Mouse (Mus musculus) G1E (cell line): ENCODE data around the gene Ankrd50. TPM values are rescaled to one million over a fixed set of nuclear protein-coding genes. Genes with fewer than 3 reads are reported as not detected.

Experiments
- ATAC-seq: 2 replicates; pipeline ENCODE4 v1.8.0; 2016; ENCODE audit warnings: mild to moderate bottlenecking; ENCODE audit not compliant: insufficient number of reproducible peaks, poor library complexity, low FRiP score, severe bottlenecking; ENCODE audit errors: extremely low read depth
- DNase-seq: peaks from one replicate; pipeline ENCODE4 v3.0.0; 2012; ENCODE audit warnings: low spot score
- H3K27me3 ChIP-seq: 2 replicates; pipeline ENCODE4 v1.6.1; 2012; ENCODE audit warnings: mild to moderate bottlenecking, low read length, inconsistent platforms; ENCODE audit not compliant: insufficient read depth
- H3K36me3 ChIP-seq: replicated peaks from 2 replicates; pipeline ENCODE3; 2012; ENCODE audit warnings: mild to moderate bottlenecking, inconsistent platforms
- H3K4me1 ChIP-seq: 2 replicates; pipeline ENCODE4 v1.6.1; 2012; ENCODE audit warnings: low read depth, low read length, inconsistent platforms, mixed read lengths; ENCODE audit not compliant: insufficient read depth
- H3K4me3 ChIP-seq: 2 replicates; pipeline ENCODE4 v1.5.1; 2012; ENCODE audit warnings: low read depth, mild to moderate bottlenecking, inconsistent platforms, low read length, moderate library complexity, mixed read lengths
- H3K9me3 ChIP-seq: replicated peaks from 2 replicates; pipeline ENCODE4 v1.6.1; 2012; ENCODE audit warnings: inconsistent platforms
- CTCF ChIP-seq: IDR thresholded peaks from 2 replicates; pipeline ENCODE4 v1.5.1; 2012; ENCODE audit warnings: low read depth, low read length, inconsistent platforms, mixed read lengths
- GATA1 ChIP-seq: IDR thresholded peaks from 2 replicates; pipeline ENCODE4 v1.6.1; 2012; ENCODE audit warnings: borderline replicate concordance, low read length, inconsistent platforms, mixed read lengths
- GATA2 ChIP-seq: IDR thresholded peaks from 2 replicates; pipeline ENCODE4 v1.6.1; 2012; ENCODE audit warnings: low read depth, low read length, inconsistent platforms, borderline replicate concordance
- POLR2AphosphoS5 ChIP-seq: IDR thresholded peaks from 2 replicates; pipeline ENCODE4 v1.6.1; 2012; ENCODE audit warnings: low read depth, low read length, inconsistent platforms; ENCODE audit not compliant: insufficient replicate concordance
- TAL1 ChIP-seq: conservative IDR thresholded peaks from 2 replicates; pipeline ENCODE4 v1.6.1; 2012; ENCODE audit warnings: low read depth, low read length, inconsistent platforms, mixed read lengths
- polyA plus RNA-seq: library from polyadenylated mRNA; stranded (reverse); fragments of >175 nt; gene quantifications from 2 replicates; pipeline ENCODE4 v1.2.3, GENCODE M21; 2012
- total RNA-seq, 2 experiments: library from RNA; stranded (forward) in 1 of 2; stranded (reverse) in 1 of 2; fragments of 200-1000 nt in 1 of 2; fragments of >200 nt in 1 of 2; fragmentation: Nextera tagmentation in 1 of 2; gene quantifications; 2 replicates each; pipeline ENCODE4 v1.2.3; 2014 to 2017

The Ankrd50 gene
- total and polyA plus RNA-seq, 3 experiments: 1.5 to 6.7 (median 2.8) TPM

DNA sequence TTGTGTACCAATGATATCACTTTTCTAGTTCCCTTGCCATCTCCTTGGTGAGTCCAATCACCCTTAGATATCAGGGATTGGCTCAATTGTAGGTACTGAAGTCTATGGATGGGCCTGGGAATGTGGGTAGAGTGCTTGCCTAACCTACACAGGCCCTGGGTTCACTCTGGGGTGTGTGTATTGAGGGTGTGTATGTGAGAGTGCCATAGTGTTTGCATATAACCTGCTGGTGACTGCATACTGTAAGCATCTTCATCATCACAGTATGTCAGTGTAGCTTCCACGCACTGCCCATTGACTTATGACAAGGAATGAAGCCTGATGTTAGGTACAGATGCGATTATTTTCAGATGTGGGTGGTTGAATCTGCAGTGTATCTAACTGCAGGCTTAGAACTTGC is 17.1 kb upstream of the Ankrd50 start:
- no peak overlapping the region for H3K4me3 ChIP-seq
- no peaks in the 10 kb centered on the region for H3K9me3 ChIP-seq
- H3K27me3 ChIP-seq: no peaks in the 10 kb centered on the region
- no peaks in the 10 kb centered on the region for H3K4me1 ChIP-seq
- ATAC-seq: no peak
- no peak for DNase-seq
- no peaks in the 10 kb centered on the region for H3K36me3 ChIP-seq
- TF ChIP-seq CTCF (no peak), GATA1 (no peak), TAL1 (no peak), POLR2AphosphoS5 (no peak), GATA2 (no peak)

DNA sequence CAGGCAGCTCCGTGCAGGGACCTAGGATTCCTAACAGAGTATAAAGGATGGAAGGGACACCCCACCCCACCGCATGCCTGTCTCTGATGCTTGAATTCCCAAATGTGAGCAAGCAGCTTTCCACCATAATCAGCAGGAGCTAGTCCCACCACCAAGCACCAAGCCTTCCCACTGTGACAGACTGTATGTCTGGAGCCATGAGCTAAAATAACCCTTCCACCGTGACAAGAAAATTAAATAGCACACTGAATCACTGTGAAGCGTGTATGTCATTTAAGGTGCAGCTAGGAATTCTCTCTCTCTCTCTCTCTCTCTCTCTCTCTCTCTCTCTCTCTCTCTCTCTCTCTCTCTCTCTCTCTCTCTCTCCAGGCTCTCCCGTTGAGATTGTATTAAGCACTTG is 16.7 kb upstream of the Ankrd50 start:
- Histone ChIP-seq H3K4me1 (no peaks in the 10 kb centered on the region), H3K36me3 (no peaks in the 10 kb centered on the region), H3K4me3 (no peak overlapping the region), H3K27me3 (no peaks in the 10 kb centered on the region), H3K9me3 (no peaks in the 10 kb centered on the region)
- ATAC-seq (no peak), DNase-seq (no peak)
- TF ChIP-seq POLR2AphosphoS5 (no peak), CTCF (no peak)

DNA sequence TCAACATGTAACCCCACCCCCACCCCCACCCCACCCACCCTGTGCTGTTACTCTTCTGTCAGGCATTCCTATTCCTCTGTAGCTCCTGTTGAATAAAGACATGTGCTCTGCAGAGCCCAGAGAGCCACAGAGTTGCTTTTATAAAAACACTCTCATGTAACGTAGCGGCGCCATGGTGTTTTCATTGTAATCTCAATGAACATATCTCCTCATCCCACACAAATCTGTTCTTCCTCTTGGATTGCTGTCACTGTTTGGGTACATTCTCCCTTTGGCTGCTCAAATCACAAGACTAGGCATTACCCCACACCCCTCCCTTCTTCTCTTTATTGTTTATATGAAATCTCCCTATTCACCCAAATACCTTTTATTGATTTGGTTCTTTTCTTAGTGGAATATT is 13.9 kb upstream of the Ankrd50 start:
- Histone ChIP-seq H3K36me3 (no peaks in the 10 kb centered on the region), H3K27me3 (no peaks in the 10 kb centered on the region), H3K4me3 (no peak overlapping the region), H3K4me1 (no peaks in the 10 kb centered on the region), H3K9me3 (no peaks in the 10 kb centered on the region)
- TF ChIP-seq GATA2: no peak
- no peak for TF ChIP-seq POLR2AphosphoS5
- TF ChIP-seq CTCF: no peak
- no peak for TF ChIP-seq GATA1
- no peak for TF ChIP-seq TAL1
- DNase-seq (no peak), ATAC-seq (no peak)

DNA sequence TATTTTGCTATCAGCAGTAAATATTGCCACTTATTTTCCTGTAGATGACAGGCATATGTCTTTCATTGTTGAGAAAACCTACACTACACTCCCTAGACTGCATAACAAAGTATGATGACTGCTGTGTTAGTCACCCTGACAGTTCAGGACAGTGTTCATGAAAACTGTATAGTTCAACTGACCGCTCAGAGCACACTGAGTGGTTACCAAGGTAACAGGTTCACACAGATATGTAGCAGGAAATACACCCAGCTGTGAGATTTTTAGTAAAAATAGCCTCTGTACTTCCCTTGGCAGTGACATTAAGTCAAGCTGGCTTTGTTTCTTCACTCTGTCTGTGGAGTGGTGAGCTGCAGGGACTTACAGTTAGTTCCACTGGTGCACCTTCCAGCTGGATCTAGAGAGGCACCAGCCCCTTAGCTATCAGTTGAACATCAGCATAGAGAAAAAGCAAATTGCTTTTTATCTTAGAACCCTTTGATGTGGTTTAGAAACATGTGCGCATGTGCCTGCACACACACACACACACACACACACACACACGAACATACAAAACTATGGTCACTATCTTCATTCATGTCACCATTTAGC is 12.2 kb upstream of the Ankrd50 start:
- TF ChIP-seq CTCF (no peak), TAL1 (no peak), POLR2AphosphoS5 (no peak), GATA2 (no peak), GATA1 (no peak)
- no peak overlapping the region for H3K4me3 ChIP-seq
- DNase-seq (no peak), ATAC-seq (no peak)
- H3K27me3 ChIP-seq: no peaks in the 10 kb centered on the region
- no peaks in the 10 kb centered on the region for H3K4me1 ChIP-seq
- no peaks in the 10 kb centered on the region for H3K9me3 ChIP-seq
- H3K36me3 ChIP-seq: no peaks in the 10 kb centered on the region

DNA sequence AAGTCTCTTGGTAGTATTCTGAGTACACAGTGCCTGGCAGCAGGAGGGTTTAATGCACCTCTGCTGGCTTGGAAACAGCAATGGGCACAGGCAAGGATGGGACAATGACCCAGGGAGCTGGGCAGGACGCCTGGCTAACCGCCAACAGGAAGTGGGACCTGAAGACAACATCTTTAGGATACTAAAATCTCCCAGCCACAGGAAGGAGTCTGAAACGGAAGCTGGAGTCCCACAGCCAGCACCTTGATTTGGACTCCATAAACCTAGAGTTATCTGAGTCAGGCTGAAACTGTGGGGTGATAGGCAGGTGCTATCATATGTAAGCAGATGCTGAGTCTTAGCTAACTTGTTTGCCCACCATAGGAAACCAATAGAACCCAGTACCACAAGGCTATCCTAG is 7.1 kb upstream of the Ankrd50 start:
- Histone ChIP-seq H3K4me1 (no peaks in the 10 kb centered on the region), H3K27me3 (no peaks in the 10 kb centered on the region), H3K36me3 (no peaks in the 10 kb centered on the region), H3K9me3 (no peaks in the 10 kb centered on the region), H3K4me3 (no peak overlapping the region)
- ATAC-seq (no peak), DNase-seq (no peak)
- no peak for TF ChIP-seq CTCF
- no peak for TF ChIP-seq TAL1
- TF ChIP-seq POLR2AphosphoS5: no peak
- TF ChIP-seq GATA1: no peak
- TF ChIP-seq GATA2: no peak

DNA sequence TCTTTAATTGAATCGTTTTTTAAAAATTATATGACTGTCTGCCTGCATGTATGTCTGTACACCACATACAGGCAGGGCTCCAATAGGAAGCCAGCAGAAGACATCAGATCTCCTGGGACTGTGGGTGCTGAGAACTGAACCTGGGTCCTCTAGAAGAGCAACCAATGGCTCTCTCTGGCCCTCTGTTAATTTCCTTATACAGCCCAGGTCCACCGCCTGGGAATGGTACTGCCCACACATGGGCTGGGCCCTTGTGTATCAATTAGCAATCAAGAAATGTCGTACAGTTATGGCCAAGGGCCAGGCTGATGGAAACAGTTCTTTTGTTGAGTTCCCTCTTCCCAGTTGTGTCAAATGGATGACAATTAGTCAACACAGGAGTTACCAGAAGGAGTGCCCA is 6.6 kb upstream of the Ankrd50 start:
- ATAC-seq: no peak
- Histone ChIP-seq H3K4me3 (no peak overlapping the region), H3K9me3 (no peaks in the 10 kb centered on the region), H3K4me1 (no peaks in the 10 kb centered on the region), H3K36me3 (no peaks in the 10 kb centered on the region), H3K27me3 (no peaks in the 10 kb centered on the region)
- no peak for DNase-seq
- no peak for TF ChIP-seq GATA1
- TF ChIP-seq CTCF: no peak
- TF ChIP-seq GATA2: no peak
- TF ChIP-seq POLR2AphosphoS5: no peak
- no peak for TF ChIP-seq TAL1

DNA sequence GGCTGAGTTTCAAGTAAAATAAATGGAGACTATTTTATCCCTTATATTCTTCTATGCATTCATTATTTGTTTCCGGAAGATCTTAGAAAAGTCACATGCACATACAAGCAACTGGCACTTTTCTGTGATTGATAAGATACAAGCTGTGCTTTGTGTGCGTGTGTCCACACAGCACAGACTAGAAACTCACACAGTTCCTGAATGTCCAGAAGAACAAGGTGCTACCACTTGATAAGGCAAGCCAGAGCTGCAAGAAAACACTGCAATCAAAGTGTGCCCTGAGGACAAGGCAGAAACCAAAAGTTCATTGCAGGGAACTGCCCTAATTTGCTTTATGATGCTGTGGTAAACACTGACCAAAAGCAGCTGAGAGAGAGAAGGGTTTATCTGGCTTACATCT is 6.1 kb upstream of the Ankrd50 start:
- Histone ChIP-seq H3K36me3 (no peaks in the 10 kb centered on the region), H3K4me1 (no peaks in the 10 kb centered on the region), H3K27me3 (no peaks in the 10 kb centered on the region), H3K9me3 (no peaks in the 10 kb centered on the region), H3K4me3 (no peak overlapping the region)
- ATAC-seq: peak; percentile 34; the same call in 1 of the 2 replicates
- no peak for TF ChIP-seq GATA1
- no peak for TF ChIP-seq TAL1
- no peak for TF ChIP-seq GATA2
- TF ChIP-seq CTCF: no peak
- TF ChIP-seq POLR2AphosphoS5: no peak
- DNase-seq: no peak
